Mouse (Mus musculus) E14TG2a.4 (cell line): ENCODE measurements at regions not wholly inside any gene's neighbourhood (a gene's known extent, or its start where the extent isn't known, plus 50 kb on each side); places are given as distances from the start of the nearest gene placed in this dataset.

Experiments
- H3K27me3 ChIP-seq: 2 replicates; pipeline ENCODE4 v1.6.1; 2014; ENCODE audit warnings: low read length, control low read depth; ENCODE audit not compliant: insufficient read depth
- H3K36me3 ChIP-seq: 2 replicates; pipeline ENCODE4 v1.6.1; 2014; ENCODE audit warnings: low read length, control low read depth; ENCODE audit not compliant: insufficient read depth
- H3K4me1 ChIP-seq: replicated peaks from 2 replicates; pipeline ENCODE4 v1.6.1; 2014; ENCODE audit warnings: low read depth, low read length, control low read depth
- H3K4me3 ChIP-seq: replicated peaks from 2 replicates; pipeline ENCODE4 v1.5.1; 2014; ENCODE audit warnings: mild to moderate bottlenecking, low read length
- H3K9me3 ChIP-seq: 2 replicates; pipeline ENCODE4 v1.6.1; 2014; ENCODE audit warnings: low read length, control low read depth
- CTCF ChIP-seq: conservative IDR thresholded peaks from 2 replicates; pipeline ENCODE4 v1.5.1; 2014; ENCODE audit warnings: low read length
- NANOG ChIP-seq: IDR thresholded peaks from 2 replicates; pipeline ENCODE4 v1.6.1; 2014; ENCODE audit warnings: borderline replicate concordance, low read length, mixed read lengths
- POU5F1 ChIP-seq: IDR thresholded peaks from 2 replicates; pipeline ENCODE4 v1.6.1; 2014; ENCODE audit warnings: low read length, borderline replicate concordance

DNA sequence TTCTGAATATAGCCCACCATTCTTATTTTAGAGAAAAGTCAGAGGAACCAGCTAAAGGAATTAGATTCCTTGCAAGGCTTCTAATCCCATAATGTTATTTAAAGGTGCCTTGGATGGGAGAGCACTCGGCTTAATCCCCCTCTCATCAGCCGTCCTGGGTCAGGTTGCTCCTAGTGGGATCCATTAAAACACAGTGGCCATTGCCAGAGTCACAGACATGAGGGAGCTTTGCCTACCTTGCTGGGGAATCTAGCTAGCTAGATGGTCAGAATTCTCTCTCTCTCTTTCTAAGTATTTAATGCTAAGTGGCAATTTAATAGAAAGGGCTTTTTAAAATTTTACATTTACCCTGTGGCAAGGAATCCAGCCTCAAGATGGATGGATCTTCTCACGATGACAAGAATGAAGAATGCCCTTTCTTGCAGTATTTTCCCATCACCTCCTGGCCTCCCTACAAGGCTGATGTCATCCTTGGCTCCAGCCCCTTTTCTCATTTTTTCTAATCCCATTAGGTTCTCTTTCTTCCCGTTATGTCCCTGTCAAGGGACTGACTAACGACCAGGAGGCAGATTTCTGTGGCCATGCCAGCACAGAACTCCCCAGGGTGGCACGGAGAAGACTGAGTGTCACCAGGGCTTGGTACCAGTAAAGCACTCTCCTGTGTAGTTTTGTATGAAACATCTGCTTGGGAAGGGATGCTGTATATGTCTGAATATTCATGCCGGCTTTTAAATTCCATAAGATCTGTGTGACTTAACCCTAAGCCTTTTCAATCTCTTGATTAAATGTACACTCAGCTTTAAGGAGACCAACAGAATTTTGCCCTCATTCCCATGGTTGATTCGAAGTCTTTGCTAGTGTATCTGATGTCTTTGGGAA is 124.0 kb upstream of the Ubash3b start:
- TF ChIP-seq CTCF (no peak), NANOG (no peak), POU5F1 (no peak)
- H3K36me3 ChIP-seq: no peaks in the 10 kb centered on the region
- H3K4me3 ChIP-seq: no peak overlapping the region
- no peaks in the 10 kb centered on the region for H3K27me3 ChIP-seq
- peaks cover 14% of the 10 kb centered on the region for H3K9me3 ChIP-seq
- no peaks in the 10 kb centered on the region for H3K4me1 ChIP-seq

DNA sequence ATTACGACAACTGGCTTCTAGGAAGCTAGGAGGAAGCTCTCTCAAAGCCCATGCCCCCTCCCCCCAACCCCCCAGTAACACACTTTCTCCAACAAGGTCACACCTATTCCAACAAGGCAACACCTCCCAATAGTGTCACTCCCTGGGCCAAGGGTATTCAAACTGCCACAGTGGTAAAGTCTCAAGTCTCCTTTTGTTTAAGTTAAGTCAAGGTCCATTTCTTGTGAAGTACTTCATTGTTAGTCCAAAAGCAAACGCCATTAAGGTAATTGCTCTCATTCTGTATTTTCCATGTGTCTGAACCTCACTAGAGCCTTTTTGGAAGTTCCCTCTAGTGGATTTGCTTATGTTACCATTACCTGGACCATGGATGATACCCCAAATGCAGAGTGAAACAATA is 116.2 kb upstream of the Ubash3b start:
- H3K9me3 ChIP-seq: peaks cover 5% of the 10 kb centered on the region
- peaks cover 5% of the 10 kb centered on the region; the same call in 1 of the 2 replicates for H3K4me1 ChIP-seq
- TF ChIP-seq POU5F1 (no peak), NANOG (peak; percentile 65; the same call in 1 of the 2 replicates)
- no peaks in the 10 kb centered on the region for H3K36me3 ChIP-seq
- H3K27me3 ChIP-seq: peaks cover 12% of the 10 kb centered on the region
- H3K4me3 ChIP-seq: no peak overlapping the region

DNA sequence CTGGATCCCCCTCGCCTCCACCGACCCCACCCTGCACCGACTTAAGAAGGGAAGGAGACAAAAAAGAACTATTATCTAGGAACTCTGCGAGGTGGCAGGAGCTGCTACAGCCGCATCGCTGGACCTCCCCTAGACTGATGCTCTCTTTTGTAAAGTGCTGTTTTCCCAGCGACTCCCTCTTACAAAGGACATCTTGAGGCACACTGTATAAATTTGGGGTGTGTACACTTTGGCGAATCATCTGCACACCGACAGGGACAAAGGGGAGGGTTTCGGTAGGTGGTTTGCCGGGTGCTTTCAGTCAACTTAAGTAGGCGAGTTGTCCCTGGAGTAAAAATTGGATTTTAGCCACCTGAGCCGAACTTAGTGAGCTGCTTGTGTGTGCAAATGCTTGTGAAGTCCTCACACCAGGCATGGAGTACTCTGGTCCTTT is 112.4 kb upstream of the Ubash3b start:
- H3K4me1 ChIP-seq: peaks cover 5% of the 10 kb centered on the region; the same call in 1 of the 2 replicates
- H3K27me3 ChIP-seq: peaks cover 14% of the 10 kb centered on the region
- TF ChIP-seq POU5F1: no peak
- no peak for TF ChIP-seq NANOG
- TF ChIP-seq CTCF: no peak
- H3K4me3 ChIP-seq: 0 out of 2 replicates have a peak overlapping the region, but pooled peaks have one; percentile 29
- no peaks in the 10 kb centered on the region for H3K36me3 ChIP-seq
- no peaks in the 10 kb centered on the region for H3K9me3 ChIP-seq

DNA sequence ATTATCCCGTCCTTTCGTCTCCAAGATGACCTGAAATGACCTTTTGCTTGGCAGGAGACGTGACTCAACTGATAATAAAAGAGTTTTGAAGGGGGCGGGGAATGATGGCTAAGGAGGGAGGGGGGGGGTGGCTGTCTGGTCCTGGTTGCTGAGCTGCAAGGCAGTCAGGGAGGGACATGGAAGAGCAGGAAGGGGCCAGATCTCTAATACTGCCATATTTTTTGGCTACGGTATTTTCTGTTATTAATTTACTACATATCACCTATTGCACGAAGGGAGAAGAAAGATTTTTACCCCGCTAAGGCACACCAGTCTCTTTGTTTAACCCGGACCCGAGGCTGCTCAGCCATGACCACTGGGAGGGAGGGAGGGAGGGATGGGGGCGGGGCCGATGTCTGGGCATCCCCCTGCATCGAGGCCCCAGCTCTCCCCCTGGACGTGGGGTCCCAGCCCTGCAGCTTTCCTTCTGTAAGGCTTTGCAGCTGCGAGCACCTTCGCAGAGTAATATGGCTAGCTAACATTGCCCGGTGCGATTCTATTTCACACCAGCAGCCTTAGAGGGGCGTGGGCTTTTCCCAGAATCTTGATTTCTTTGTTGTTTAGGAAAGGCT is 111.8 kb upstream of the Ubash3b start:
- H3K4me3 ChIP-seq: 0 out of 2 replicates have a peak overlapping the region, but pooled peaks have one; percentile 29
- TF ChIP-seq POU5F1 (no peak), CTCF (no peak), NANOG (no peak)
- peaks cover 14% of the 10 kb centered on the region for H3K27me3 ChIP-seq
- H3K9me3 ChIP-seq: no peaks in the 10 kb centered on the region
- peaks cover 5% of the 10 kb centered on the region; the same call in 1 of the 2 replicates for H3K4me1 ChIP-seq
- H3K36me3 ChIP-seq: no peaks in the 10 kb centered on the region

DNA sequence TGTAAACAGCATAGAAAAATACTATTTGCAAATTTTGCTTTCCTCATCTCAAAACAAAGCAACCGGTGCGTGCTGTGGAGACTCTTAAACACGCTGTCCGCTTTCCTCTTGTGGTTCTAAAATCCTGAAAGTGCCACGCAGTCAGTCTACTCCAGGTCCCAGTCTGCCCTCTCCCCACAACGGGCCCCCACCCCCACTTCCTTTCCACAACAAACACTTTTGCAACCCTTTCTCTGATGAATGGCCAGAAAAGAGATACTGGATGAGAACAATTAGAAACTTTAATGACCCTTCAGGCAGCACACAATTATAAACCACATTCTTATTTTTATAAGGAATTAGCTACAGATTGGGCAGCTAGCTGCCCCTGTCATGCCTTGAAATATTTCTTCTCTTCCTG is 111.1 kb upstream of the Ubash3b start:
- H3K27me3 ChIP-seq: peaks cover 14% of the 10 kb centered on the region

DNA sequence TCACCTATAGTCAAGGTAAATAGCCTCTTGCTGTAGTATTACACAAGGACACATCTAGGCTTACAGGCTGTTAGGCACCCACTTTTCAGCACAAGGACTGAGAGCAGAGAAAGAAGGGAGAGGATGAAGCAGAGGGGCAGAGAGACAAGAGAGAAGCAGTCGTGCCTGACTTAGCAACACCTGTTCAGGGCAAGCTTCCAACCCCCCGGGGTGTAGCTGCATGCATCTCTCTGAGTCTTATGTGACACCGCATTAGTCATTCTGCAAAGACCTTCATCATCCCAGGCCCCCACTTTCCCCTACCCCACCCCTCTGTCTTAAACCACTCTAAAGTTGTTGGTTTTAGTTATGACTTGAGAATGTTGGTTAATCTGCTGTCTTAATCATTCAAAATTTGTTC is 106.6 kb upstream of the Ubash3b start:
- 0 out of 2 replicates have a peak, but pooled peaks cover 2% of the 10 kb centered on the region for H3K27me3 ChIP-seq
- TF ChIP-seq NANOG: no peak
- TF ChIP-seq POU5F1: no peak
- TF ChIP-seq CTCF: no peak

More for the DNA sequence above, 111.1 kb upstream of the Ubash3b start:
- TF ChIP-seq NANOG (no peak), CTCF (no peak), POU5F1 (no peak)
- no peak overlapping the region for H3K4me3 ChIP-seq
- H3K4me1 ChIP-seq: peaks cover 5% of the 10 kb centered on the region; the same call in 1 of the 2 replicates
- H3K9me3 ChIP-seq: no peaks in the 10 kb centered on the region
- H3K36me3 ChIP-seq: no peaks in the 10 kb centered on the region

DNA sequence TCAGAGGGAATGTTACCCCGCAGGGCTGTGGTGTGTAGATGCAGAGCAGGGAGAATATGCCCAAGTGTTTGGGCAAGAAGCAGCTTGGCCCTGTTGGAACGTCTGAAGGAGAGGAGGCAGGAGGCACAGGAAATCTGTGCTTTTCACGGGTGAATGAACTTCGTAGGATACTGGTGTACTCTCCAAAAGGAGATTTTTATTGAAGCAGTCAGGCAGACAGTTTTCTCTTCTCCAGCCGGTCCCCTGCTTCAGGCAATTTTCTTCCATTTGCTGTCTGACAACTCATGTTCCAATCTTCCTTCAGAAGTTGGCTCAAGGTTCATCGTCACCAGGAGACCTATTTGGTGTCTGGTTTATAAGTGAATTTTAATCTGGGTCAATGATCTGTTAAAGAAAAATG is 103.0 kb upstream of the Ubash3b start:
- Histone ChIP-seq H3K4me3 (no peak overlapping the region), H3K9me3 (no peaks in the 10 kb centered on the region), H3K27me3 (no peaks in the 10 kb centered on the region), H3K36me3 (no peaks in the 10 kb centered on the region), H3K4me1 (no peaks in the 10 kb centered on the region)
- TF ChIP-seq CTCF (no peak), NANOG (no peak), POU5F1 (no peak)

More for the DNA sequence above, 106.6 kb upstream of the Ubash3b start:
- Histone ChIP-seq H3K9me3 (no peaks in the 10 kb centered on the region), H3K36me3 (no peaks in the 10 kb centered on the region), H3K4me3 (no peak overlapping the region), H3K4me1 (no peaks in the 10 kb centered on the region)

DNA sequence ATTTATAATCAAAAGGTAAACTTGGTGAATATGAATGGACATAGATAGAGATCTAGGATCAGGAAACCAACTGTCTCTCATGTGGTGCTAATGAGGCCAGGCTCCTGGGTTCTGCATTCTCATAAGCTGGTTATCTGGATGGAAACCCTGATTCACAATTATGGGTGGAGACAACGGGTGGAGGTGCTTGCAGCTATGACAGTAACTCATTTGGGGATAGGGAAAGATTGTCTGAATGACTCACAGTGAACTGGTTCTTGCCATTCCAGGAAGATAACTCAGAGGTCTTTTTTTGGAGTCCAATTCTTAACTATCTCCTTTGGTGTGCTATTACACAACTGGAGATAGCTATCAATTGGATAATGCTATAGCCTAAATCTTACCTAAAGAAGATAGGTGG is 95.7 kb upstream of the Ubash3b start:
- no peaks in the 10 kb centered on the region for H3K36me3 ChIP-seq
- no peak for TF ChIP-seq POU5F1
- TF ChIP-seq NANOG: no peak
- no peak for TF ChIP-seq CTCF
- no peaks in the 10 kb centered on the region for H3K27me3 ChIP-seq
- no peaks in the 10 kb centered on the region for H3K4me1 ChIP-seq
- no peaks in the 10 kb centered on the region for H3K9me3 ChIP-seq
- H3K4me3 ChIP-seq: no peak overlapping the region
